ENCODE assay signal across 8 mouse cellular contexts in the genomic region with DNA sequence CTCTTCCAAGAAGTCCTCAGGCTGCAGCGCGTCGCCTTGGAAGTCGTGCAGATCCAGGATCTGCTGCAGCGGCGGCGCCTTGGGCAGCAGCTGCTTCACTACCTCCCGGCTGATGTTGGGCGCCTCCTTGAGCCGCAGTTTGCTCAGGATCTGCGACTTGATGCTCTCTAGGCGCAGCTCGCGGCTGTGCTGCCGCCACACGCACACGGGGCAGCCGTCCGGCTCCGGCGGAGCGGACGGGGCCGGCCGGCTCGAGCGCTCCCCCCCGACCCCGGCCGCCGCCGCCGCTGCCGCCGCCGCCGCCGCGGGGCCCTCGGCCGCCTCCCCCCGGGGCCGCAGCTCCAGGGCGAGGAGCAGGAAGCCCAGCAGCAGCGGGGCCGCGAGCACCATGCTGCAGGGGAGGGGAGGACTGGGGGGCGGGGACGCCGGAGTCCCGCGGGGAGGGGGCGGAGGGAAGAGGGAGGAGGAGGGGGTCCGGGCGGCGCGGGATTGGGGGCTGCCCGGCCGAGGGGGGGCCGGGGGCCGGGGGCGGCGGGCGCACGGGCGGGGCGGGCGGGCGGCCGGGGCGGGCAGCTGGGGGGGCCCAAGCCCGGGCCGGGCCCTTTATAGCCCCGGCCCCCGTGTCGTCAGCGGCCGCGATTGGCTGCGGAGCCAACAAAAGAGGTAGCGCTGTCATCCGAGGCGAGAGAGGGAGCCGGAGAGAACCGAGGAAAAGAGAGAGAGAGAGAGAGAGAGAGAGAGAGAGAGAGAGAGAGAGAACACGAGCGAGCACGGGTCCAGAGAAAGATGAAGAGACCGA. TPM values are rescaled to one million over a fixed set of nuclear protein-coding genes. Genes with fewer than 3 reads are reported as not detected.
DNase-seq lines count a peak whose midpoint lies in the region; ATAC-seq lines count a peak whose summit lies in the region.

A gene (minus strand): TSS at position 423 of the 799 bp plus-strand sequence.

- H3K4me1 ChIP-seq in liver, embryonic 15.5 days (replicated peaks) = peaks cover 27% of the 10 kb centered on the region
- H3K4me1 ChIP-seq in neural tube, embryonic 11.5 days (ENCODE audit: control insufficient read depth, insufficient read depth, low read length) = peaks cover 16% of the 10 kb centered on the region

- DNase-seq in spleen, postnatal 36 days (ENCODE audit: low spot score in 2 of 2) = peak; percentile 67 to 69
- no peak for DNase-seq in spleen, postnatal 4 days (ENCODE audit: low spot score in 2 of 2)
- peak; percentile 72 for DNase-seq in brain, adult 2 months (ENCODE audit: low read depth, low spot score)
- DNase-seq in heart, adult 9 months (ENCODE audit: low spot score in 2 of 2) = peak; percentile 23 to 40
- peak; percentile 82 for DNase-seq in kidney, postnatal 10 days
- peak; percentile 90 for DNase-seq in neural tube, embryonic 11.5 days (ENCODE audit: low spot score)

- H3K9me3 ChIP-seq in liver, embryonic 15.5 days (replicated peaks) = no peaks in the 10 kb centered on the region
- no peaks in the 10 kb centered on the region for H3K9me3 ChIP-seq in neural tube, embryonic 11.5 days (ENCODE audit: control insufficient read depth, low read length)

- peak within 1 kb of the TSS; percentile 74 for H3K4me2 ChIP-seq in liver, embryonic 15.5 days
- peak within 1 kb of the TSS; percentile 68 for H3K4me2 ChIP-seq in neural tube, embryonic 11.5 days (ENCODE audit: low read depth)

- ATAC-seq in liver, embryonic 15.5 days (ENCODE audit: insufficient read depth) = peak; percentile 8; the same call in 1 of the 2 replicates
- ATAC-seq in neural tube, embryonic 11.5 days (ENCODE audit: insufficient read depth, low FRiP score, low TSS enrichment) = peak; percentile 86
- ATAC-seq in monocyte, adult 5-6 weeks (replicated peaks; ENCODE audit: insufficient number of reproducible peaks, low FRiP score, low TSS enrichment, poor library complexity, severe bottlenecking) = no peak

- no peak within 1 kb of the TSS for H3K27ac ChIP-seq in liver, embryonic 15.5 days (replicated peaks)
- H3K27ac ChIP-seq in neural tube, embryonic 11.5 days (ENCODE audit: low read depth, low read length) = peak within 1 kb of the TSS; percentile 95

- H3K27me3 ChIP-seq in liver, embryonic 15.5 days = peaks cover 93% of the 10 kb centered on the region
- H3K27me3 ChIP-seq in neural tube, embryonic 11.5 days (ENCODE audit: control insufficient read depth, insufficient read depth, low read length) = peaks cover 5% of the 10 kb centered on the region

- no peaks in the 10 kb centered on the region for H3K36me3 ChIP-seq in liver, embryonic 15.5 days (replicated peaks)
- no peaks in the 10 kb centered on the region for H3K36me3 ChIP-seq in neural tube, embryonic 11.5 days (ENCODE audit: control insufficient read depth, insufficient read depth, low read length)

- H3K9ac ChIP-seq in liver, embryonic 15.5 days = no peak within 1 kb of the TSS; the same call in 1 of the 2 replicates
- peak within 1 kb of the TSS; percentile 84 for H3K9ac ChIP-seq in neural tube, embryonic 11.5 days (ENCODE audit: low read length)

- H3K4me3 ChIP-seq in liver, embryonic 15.5 days (replicated peaks) = peak within 1 kb of the TSS; percentile 55
- H3K4me3 ChIP-seq in neural tube, embryonic 11.5 days (ENCODE audit: low read depth, low read length) = peak within 1 kb of the TSS; percentile 80

- 1% methylated on average over 79 of the region's 89 CpGs for WGBS in liver, embryonic 15.5 days (ENCODE audit: insufficient replicate concordance)
- WGBS in neural tube, embryonic 11.5 days = under 1% methylated on average over 65 of the region's 89 CpGs

RNA-seq across cellular contexts. Expression of the gene that starts here (rescaled TPM):
- 0.26 and 0.31 TPM in 2 replicates for polyA plus RNA-seq in liver, embryonic 15.5 days (2015; fragmentation: Nextera tagmentation; extraction: Ambion mirVana)
- polyA plus RNA-seq in neural tube, embryonic 11.5 days (2014; fragmentation: Nextera tagmentation; extraction: Ambion mirVana) = 16.4 and 17.7 TPM in 2 replicates
- 0.57 to 3.8 TPM (median 1.8 TPM) in 3 replicates for total RNA-seq in monocyte, adult 5-6 weeks (2017)

Comparison
In these comparisons a context has a peak if more than half of its experiments do, and no peak if none do; other contexts are left out.
1. RNA of the gene that starts here (polyA plus RNA-seq): 16.4 to 17.7 TPM in neural tube, embryonic 11.5 days; 0.26 to 0.31 TPM in liver, embryonic 15.5 days; every median in the first group is over 10 times any median in the second.
2. DNase-seq: peak in spleen, postnatal 36 days (2 of 2), brain, adult 2 months (single experiment), heart, adult 9 months (2 of 2), kidney, postnatal 10 days (single experiment) and neural tube, embryonic 11.5 days (single experiment); none in spleen, postnatal 4 days (0 of 2).
3. Peak in ATAC-seq, H3K4me3 ChIP-seq and H3K4me2 ChIP-seq in liver, embryonic 15.5 days; RNA of the gene not detected or under 1 TPM.